Mouse (Mus musculus): ENCODE results near the gene Gm7579.
A peak's percentile ranks its signal among the peaks of the same experiment; 100 is the strongest.
"Not testable (repeated sequence)": the region's sequence is repeated elsewhere in the genome, so short reads cannot be mapped to it uniquely, and the experiment has no call there.

Gene Gm7579

DNA sequence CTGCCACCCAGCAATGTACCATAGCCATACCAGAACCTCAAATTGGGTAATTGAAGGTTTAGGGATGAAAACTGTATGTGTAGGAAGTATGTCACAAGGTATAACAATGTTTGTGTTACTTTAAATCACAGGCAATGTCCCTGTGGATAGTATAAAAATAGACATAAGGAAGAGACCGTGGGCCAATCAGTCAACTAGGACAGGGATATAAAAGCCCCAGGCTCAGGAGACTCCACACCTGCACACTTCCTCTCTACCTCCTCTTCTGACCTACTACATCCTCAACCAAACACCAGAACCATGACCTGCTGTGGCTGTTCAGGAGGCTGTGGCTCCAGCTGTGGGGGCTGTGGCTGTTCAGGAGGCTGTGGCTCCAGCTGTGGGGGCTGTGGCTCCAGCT lies at the start of gene Gm7579:
Gene Gm7579 (plus strand): TSS at position 301 of the 400 bp plus-strand sequence.
- no peak for DNase-seq (ENCODE audit: low spot score)

GRCm38 (mm10) chr7:142165639-142166038 lies 46.0 kb upstream of the Gm7579 start, which contains the start of gene Gm4553:
Gm4553 (minus strand) TSS chr7:142165739.
- not testable (repeated sequence) for DNase-seq (ENCODE audit: low spot score)

DNA sequence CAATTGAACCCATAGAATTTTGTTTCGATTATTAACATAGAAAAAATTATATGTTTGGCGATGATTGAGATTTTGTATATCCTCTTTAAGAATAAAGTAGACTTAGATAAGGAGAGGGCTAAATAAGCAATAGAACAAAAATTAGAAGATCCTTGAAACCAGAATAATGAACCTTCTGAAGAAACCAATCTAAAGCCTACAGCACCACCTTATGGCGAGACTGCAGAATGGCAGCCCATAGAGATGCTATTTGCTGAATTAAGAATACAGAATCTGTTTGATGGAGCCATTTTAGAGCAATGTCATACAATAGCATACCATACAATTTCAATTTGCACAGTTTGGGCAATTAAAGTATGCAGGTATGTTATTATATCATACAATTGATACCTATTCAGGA lies 41.8 kb upstream of the Gm7579 start:
- no peak for DNase-seq (ENCODE audit: low spot score)

- DNase-seq (ENCODE audit: low spot score) = not testable (repeated sequence)
Measured at GRCm38 (mm10) chr7:142175905-142176304, 35.8 kb upstream of the Gm7579 start, which contains the start of gene Krtap5-2. Krtap5-2 (minus strand) TSS chr7:142176005.

DNA sequence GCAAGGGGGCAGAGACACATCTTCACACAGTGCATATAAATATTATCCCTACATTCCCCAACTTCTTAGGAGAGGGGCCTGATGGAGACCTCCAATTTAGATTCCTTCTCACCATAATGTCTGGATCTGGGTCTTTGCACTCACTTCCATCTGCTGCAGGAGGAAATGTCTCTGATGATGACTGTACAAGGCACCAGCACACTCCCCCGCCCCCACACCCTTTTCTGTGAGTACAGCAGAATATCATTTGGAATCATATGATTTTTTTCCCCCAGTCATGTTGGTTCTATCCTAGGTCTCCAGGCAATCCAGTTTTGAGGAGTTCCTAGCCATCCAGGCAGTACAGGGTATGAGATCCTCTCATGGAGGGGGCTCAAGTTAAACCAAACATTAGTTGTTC lies 33.0 kb upstream of the Gm7579 start:
- DNase-seq (ENCODE audit: low spot score) = no peak

- DNase-seq (ENCODE audit: low spot score) = no peak
Measured at GRCm38 (mm10) chr7:142181021-142181420, 30.6 kb upstream of the Gm7579 start.

- DNase-seq (ENCODE audit: low spot score) = no peak
Measured at GRCm38 (mm10) chr7:142188156-142188555, 23.5 kb upstream of the Gm7579 start.

DNA sequence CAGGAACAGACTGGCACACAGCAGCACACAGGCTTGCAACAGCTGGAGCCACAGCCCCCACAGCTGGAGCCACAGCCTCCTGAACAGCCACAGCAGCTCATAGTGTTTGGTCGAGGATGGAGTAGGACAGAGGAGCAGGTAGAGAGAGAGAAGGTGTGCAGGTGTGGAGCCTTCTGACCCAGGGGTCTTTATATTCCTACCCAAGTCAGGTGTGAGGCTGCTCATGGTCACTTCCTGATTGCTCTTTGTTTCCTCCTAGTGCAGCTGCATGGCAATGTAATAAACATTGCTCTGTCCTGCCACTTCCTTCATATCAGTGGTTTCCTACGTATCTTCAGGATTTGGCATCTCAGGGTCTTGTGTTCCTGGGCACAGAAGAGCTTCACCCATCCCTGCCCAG lies 21.4 kb upstream of the Gm7579 start, which contains the start of gene Gm10153:
Gene Gm10153 (minus strand): TSS at position 101 of the 400 bp plus-strand sequence.
- DNase-seq (ENCODE audit: low spot score) = no peak

DNA sequence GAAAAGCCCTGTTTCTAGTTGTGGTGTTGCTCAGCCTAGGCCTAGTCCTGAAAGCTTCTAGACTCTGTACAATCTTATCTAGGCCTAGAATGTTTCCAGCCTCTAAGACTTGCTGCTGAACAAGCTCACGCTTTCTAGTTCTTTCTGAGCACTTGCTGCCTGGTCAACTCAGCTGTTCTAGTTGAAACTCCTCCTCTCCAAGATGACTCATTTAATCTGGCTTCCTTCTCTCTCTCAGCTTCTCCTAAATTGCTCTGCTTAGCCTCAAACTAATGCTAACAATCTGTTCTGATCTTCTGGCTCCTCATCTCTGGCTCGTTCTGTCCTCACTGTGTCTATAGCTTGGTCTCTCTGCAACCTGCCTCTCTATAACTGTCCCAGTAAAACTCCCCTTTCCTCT lies 12.9 kb upstream of the Gm7579 start:
- DNase-seq (ENCODE audit: low spot score) = no peak

GRCm38 (mm10) chr7:142201064-142201463 lies 10.6 kb upstream of the Gm7579 start, which contains the start of gene Krtap5-3:
Krtap5-3 (plus strand) TSS chr7:142201364.
- no peak for DNase-seq (ENCODE audit: low spot score)

DNA sequence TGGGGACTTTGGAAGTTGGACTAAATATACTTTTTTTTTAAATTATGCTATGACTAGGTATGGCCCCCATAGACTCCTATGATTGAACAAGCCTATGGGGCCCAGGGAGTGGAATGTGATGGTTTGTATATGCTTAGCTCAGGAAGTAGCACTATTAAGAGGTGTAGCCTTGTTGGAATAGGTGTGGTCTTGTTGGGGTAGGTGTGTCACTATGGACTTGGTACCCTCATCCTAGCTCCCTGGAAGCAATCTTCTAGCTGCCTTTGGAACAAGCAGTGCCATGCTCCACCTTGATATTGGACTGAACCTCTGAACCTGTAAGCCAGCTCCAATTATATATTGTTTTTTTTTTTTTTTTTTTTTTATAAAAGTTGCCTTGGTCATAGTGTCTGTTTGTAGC lies 6.2 kb upstream of the Gm7579 start:
- DNase-seq (ENCODE audit: low spot score) = no peak

GRCm38 (mm10) chr7:142206891-142207290 lies 4.8 kb upstream of the Gm7579 start:
- DNase-seq (ENCODE audit: low spot score) = not testable (repeated sequence)

GRCm38 (mm10) chr7:142212136-142212535 lies 477 bp downstream of the Gm7579 start:
- not testable (repeated sequence) for DNase-seq (ENCODE audit: low spot score)

GRCm38 (mm10) chr7:142224518-142224917 lies 12.9 kb downstream of the Gm7579 start:
- DNase-seq (ENCODE audit: low spot score) = peak; percentile 2

DNA sequence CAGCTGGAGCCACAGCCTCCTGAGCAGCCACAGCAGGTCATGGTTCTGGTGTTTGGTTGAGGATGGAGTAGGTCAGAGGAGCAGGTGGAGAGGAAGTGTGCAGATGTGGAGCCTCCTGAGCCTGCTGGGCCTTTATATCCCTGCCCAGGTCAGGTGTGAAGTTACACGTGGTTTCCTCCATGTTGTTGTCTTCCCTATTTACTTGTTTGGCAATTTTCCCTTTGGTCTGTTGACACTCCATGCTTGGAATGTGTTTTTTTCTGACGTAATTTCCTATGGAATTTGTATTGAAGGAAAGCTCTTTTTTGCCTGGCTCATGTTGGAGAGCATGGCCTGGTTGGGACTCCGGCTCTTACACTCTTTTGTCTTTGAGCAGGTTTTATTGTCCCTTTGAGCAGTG lies 18.2 kb downstream of the Gm7579 start, which contains the start of gene Krtap5-5:
Gene Krtap5-5 (minus strand): TSS at position 101 of the 400 bp plus-strand sequence.
- not testable (repeated sequence) for DNase-seq (ENCODE audit: low spot score)

DNA sequence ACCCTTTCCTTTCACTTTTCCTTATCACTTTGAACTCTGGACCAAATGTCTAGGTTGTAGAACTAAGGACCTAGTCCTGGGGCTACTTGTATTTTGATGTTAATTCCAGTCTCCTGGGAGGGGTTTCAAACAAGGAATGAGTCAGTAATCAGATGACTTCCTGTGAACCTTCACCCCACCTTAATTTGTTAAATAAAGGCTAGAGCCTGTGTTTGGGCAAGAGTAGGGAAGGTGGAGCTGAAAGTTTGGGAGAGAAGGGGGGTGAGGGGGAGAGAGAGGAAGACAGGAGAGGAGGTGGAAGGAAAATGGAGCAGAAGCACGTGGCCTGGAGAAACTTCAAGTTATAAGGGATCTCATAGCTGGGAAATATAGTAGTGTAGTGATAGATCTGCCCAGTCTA lies 19.9 kb downstream of the Gm7579 start:
- DNase-seq (ENCODE audit: low spot score) = no peak

GRCm38 (mm10) chr7:142240978-142241377 lies 29.3 kb downstream of the Gm7579 start, which contains the start of gene Gm40460:
Gm40460 (minus strand) TSS chr7:142241078.
- no peak for DNase-seq (ENCODE audit: low spot score)

- peak; percentile 14 for DNase-seq (ENCODE audit: low spot score)
Measured at GRCm38 (mm10) chr7:142249824-142250223, 38.2 kb downstream of the Gm7579 start.

- DNase-seq (ENCODE audit: low spot score) = no peak
Measured at GRCm38 (mm10) chr7:142255517-142255916, 43.9 kb downstream of the Gm7579 start.

- not testable (repeated sequence) for DNase-seq (ENCODE audit: low spot score)
Measured at GRCm38 (mm10) chr7:142258254-142258653, 46.6 kb downstream of the Gm7579 start, which contains the start of gene Gm2431. Gm2431 (minus strand) TSS chr7:142258354.
